In the genomic region with DNA sequence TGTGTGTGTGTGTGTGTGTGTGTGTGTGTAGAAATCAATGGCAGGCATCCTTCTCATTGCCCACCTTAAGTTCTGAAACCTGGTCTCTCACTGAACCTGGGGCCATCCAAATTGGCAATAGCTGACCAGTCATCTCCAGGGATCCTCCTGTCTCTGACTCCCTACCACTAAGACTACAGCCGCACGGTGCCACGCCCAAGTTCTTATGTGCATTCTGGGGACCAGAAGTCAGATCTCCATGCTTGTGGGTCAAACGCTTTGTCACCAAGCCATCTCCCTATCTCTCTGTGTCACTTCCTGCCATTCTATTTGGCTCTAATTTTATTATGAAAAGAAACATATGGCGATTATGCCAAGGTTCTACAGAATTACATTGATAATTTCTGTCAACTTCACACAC, we compare ENCODE assay signal across 32 mouse cellular contexts.
"Had no signal": no experiment of that assay in that cellular context is flagged by ENCODE, and none has a peak within 500 bp of the region (broad histone marks: within the 10 kb centered on the region; RNA-seq: fewer than 3 reads in every experiment).

No protein-coding gene starts in this region.

- DNase-seq: heart, postnatal 10 days; heart, postnatal 14 days; heart, postnatal 36 days; heart, postnatal 4 days; kidney, adult 11 months; kidney, adult 18-20 months; kidney, adult 2 months; kidney, adult 8-10 months; kidney, adult 9 months; kidney, postnatal 10 days; kidney, postnatal 14 days; kidney, postnatal 25 days; kidney, postnatal 36 days; kidney, postnatal 4 days; layer of hippocampus, adult 9-11 months; layer of hippocampus, postnatal 36 days had no signal

- H3K9me3 ChIP-seq: heart, embryonic 10.5 days; heart, embryonic 12.5 days; heart, embryonic 13.5 days; heart, embryonic 15.5 days; hindbrain, embryonic 10.5 days; hindbrain, embryonic 12.5 days; hindbrain, embryonic 13.5 days; hindbrain, embryonic 15.5 days; intestine, embryonic 15.5 days; kidney, embryonic 15.5 days had no signal

- H3K27ac ChIP-seq: heart, embryonic 10.5 days; heart, embryonic 13.5 days; heart, embryonic 15.5 days; hindbrain, embryonic 10.5 days; hindbrain, embryonic 12.5 days; hindbrain, embryonic 13.5 days; hindbrain, embryonic 14.5 days; intestine, embryonic 15.5 days; kidney, embryonic 15.5 days; kidney, postnatal 0 days had no signal

- H3K36me3 ChIP-seq: heart, embryonic 10.5 days; heart, embryonic 12.5 days; heart, embryonic 13.5 days; heart, embryonic 15.5 days; hindbrain, embryonic 10.5 days; hindbrain, embryonic 12.5 days; hindbrain, embryonic 13.5 days; hindbrain, embryonic 15.5 days; intestine, embryonic 15.5 days; kidney, embryonic 15.5 days had no signal

- H3K4me3 ChIP-seq: heart, embryonic 10.5 days; heart, embryonic 12.5 days; heart, embryonic 13.5 days; heart, embryonic 15.5 days; hindbrain, embryonic 10.5 days; hindbrain, embryonic 12.5 days; hindbrain, embryonic 13.5 days; hindbrain, embryonic 15.5 days; intestine, embryonic 15.5 days; kidney, embryonic 15.5 days; layer of hippocampus, adult 2 months had no signal

- ATAC-seq: hindbrain, embryonic 16.5 days; inflammation-experienced regulatory T-cells, adult 6 months; intestine, embryonic 15.5 days; intestine, postnatal 0 days had no signal

- H3K9ac ChIP-seq: heart, embryonic 12.5 days; heart, embryonic 13.5 days; heart, embryonic 15.5 days; hindbrain, embryonic 12.5 days; hindbrain, embryonic 13.5 days; hindbrain, embryonic 14.5 days; hindbrain, embryonic 15.5 days; intestine, embryonic 15.5 days; kidney, embryonic 15.5 days had no signal

- H3K27me3 ChIP-seq: heart, embryonic 12.5 days; heart, embryonic 13.5 days; heart, embryonic 15.5 days; hindbrain, embryonic 12.5 days; hindbrain, embryonic 15.5 days; intestine, embryonic 15.5 days; kidney, embryonic 15.5 days had no signal

- H3K4me1 ChIP-seq: heart, embryonic 10.5 days; heart, embryonic 12.5 days; heart, embryonic 13.5 days; heart, embryonic 15.5 days; intestine, embryonic 15.5 days had no signal
